Mouse (Mus musculus): ENCODE measurements around the gene U2af1. TPM values are rescaled to one million over a fixed set of nuclear protein-coding genes. Genes with fewer than 3 reads are reported as not detected.
"Not testable (repeated sequence)": the region's sequence is repeated elsewhere in the genome, so short reads cannot be mapped to it uniquely, and the experiment has no call there.

Gene U2af1
- polyA plus RNA-seq (2015; fragmentation: Nextera tagmentation; extraction: Ambion mirVana): 301 and 311 TPM in 2 replicates

GRCm38 (mm10) chr17:31658468-31659185, at the start of gene U2af1:
Gene U2af1 (minus strand): TSS chr17:31658892.
- peak; percentile 98 for ATAC-seq (ENCODE audit: insufficient read depth, low FRiP score, low read depth)

GRCm38 (mm10) chr17:31705271-31706020, 46.8 kb upstream of the U2af1 start:
- no peak for ATAC-seq (ENCODE audit: insufficient read depth, low FRiP score, low read depth)
- H3K9me3 ChIP-seq: no peaks in the 10 kb centered on the region
- H3K9ac ChIP-seq: no peak overlapping the region
- H3K4me1 ChIP-seq: no peaks in the 10 kb centered on the region
- H3K4me3 ChIP-seq (replicated peaks): no peak overlapping the region
- no peak overlapping the region for H3K4me2 ChIP-seq
- H3K27me3 ChIP-seq (replicated peaks): no peaks in the 10 kb centered on the region
- no peaks in the 10 kb centered on the region for H3K36me3 ChIP-seq
- no peak overlapping the region for H3K27ac ChIP-seq
- WGBS: 75% methylated on average over 20 of the region's 20 CpGs

More at GRCm38 (mm10) chr17:31658468-31659185, at the start of gene U2af1:
- peaks cover 11% of the 10 kb centered on the region for H3K4me1 ChIP-seq
- no peaks in the 10 kb centered on the region for H3K27me3 ChIP-seq (replicated peaks)
- WGBS: under 1% methylated on average over 73 of the region's 77 CpGs
- H3K4me2 ChIP-seq: peak within 1 kb of the TSS; percentile 76
- no peaks in the 10 kb centered on the region for H3K9me3 ChIP-seq
- H3K9ac ChIP-seq: peak within 1 kb of the TSS; percentile 89
- peak within 1 kb of the TSS; percentile 70 for H3K4me3 ChIP-seq (replicated peaks)
- H3K36me3 ChIP-seq: peaks cover 13% of the 10 kb centered on the region
- peak within 1 kb of the TSS; percentile 75 for H3K27ac ChIP-seq

- Histone ChIP-seq H3K27me3 (replicated peaks) (no peaks in the 10 kb centered on the region), H3K4me3 (replicated peaks) (no peak overlapping the region)
These were observed 44.7 kb upstream of the U2af1 start for GRCm38 (mm10) chr17:31703276-31703980.

GRCm38 (mm10) chr17:31698347-31698746, 39.7 kb upstream of the U2af1 start:
- no peak overlapping the region for H3K27ac ChIP-seq
- H3K36me3 ChIP-seq: no peaks in the 10 kb centered on the region
- H3K9ac ChIP-seq: no peak overlapping the region
- WGBS: 72% methylated on average over 11 of the region's 11 CpGs
- H3K9me3 ChIP-seq: no peaks in the 10 kb centered on the region
- H3K4me3 ChIP-seq (replicated peaks): no peak overlapping the region
- ATAC-seq (ENCODE audit: insufficient read depth, low FRiP score, low read depth): no peak
- no peak overlapping the region for H3K4me2 ChIP-seq
- no peaks in the 10 kb centered on the region for H3K27me3 ChIP-seq (replicated peaks)
- H3K4me1 ChIP-seq: peaks cover 8% of the 10 kb centered on the region

More at GRCm38 (mm10) chr17:31703276-31703980, 44.7 kb upstream of the U2af1 start:
- no peaks in the 10 kb centered on the region for H3K9me3 ChIP-seq
- H3K4me2 ChIP-seq: no peak overlapping the region
- H3K4me1 ChIP-seq: no peaks in the 10 kb centered on the region
- WGBS: 55% methylated on average over 6 of the region's 6 CpGs
- no peak for ATAC-seq (ENCODE audit: insufficient read depth, low FRiP score, low read depth)
- no peak overlapping the region for H3K9ac ChIP-seq
- H3K27ac ChIP-seq: no peak overlapping the region
- H3K36me3 ChIP-seq: no peaks in the 10 kb centered on the region

- ATAC-seq (ENCODE audit: insufficient read depth, low FRiP score, low read depth); H3K4me3 ChIP-seq (replicated peaks); H3K4me2 ChIP-seq; H3K9ac ChIP-seq; H3K27ac ChIP-seq; H3K27me3 ChIP-seq (replicated peaks); H3K36me3 ChIP-seq; H3K9me3 ChIP-seq: not testable (repeated sequence)
- WGBS: 82% methylated on average over 7 of the region's 7 CpGs
- peaks cover 12% of the 10 kb centered on the region for H3K4me1 ChIP-seq
These were observed 36.7 kb upstream of the U2af1 start for GRCm38 (mm10) chr17:31695356-31695755.

GRCm38 (mm10) chr17:31694949-31695348, 36.3 kb upstream of the U2af1 start:
- H3K27me3 ChIP-seq (replicated peaks): no peaks in the 10 kb centered on the region
- no peak overlapping the region for H3K4me3 ChIP-seq (replicated peaks)
- peaks cover 12% of the 10 kb centered on the region for H3K4me1 ChIP-seq
- no peaks in the 10 kb centered on the region for H3K9me3 ChIP-seq
- ATAC-seq (ENCODE audit: insufficient read depth, low FRiP score, low read depth): no peak
- H3K9ac ChIP-seq: no peak overlapping the region
- 86% methylated on average over 1 of the region's 1 CpGs for WGBS
- H3K36me3 ChIP-seq: no peaks in the 10 kb centered on the region
- no peak overlapping the region for H3K4me2 ChIP-seq
- no peak overlapping the region for H3K27ac ChIP-seq

- Histone ChIP-seq H3K4me1 (peaks cover 12% of the 10 kb centered on the region), H3K4me2 (no peak overlapping the region), H3K9ac (no peak overlapping the region), H3K4me3 (replicated peaks) (no peak overlapping the region), H3K27ac (no peak overlapping the region), H3K36me3 (no peaks in the 10 kb centered on the region), H3K9me3 (no peaks in the 10 kb centered on the region), H3K27me3 (replicated peaks) (no peaks in the 10 kb centered on the region)
- 72% methylated on average over 7 of the region's 7 CpGs for WGBS
- ATAC-seq (ENCODE audit: insufficient read depth, low FRiP score, low read depth): no peak
These were observed 35.3 kb upstream of the U2af1 start for GRCm38 (mm10) chr17:31694023-31694376.

GRCm38 (mm10) chr17:31693330-31694022, 34.8 kb upstream of the U2af1 start:
- no peaks in the 10 kb centered on the region for H3K9me3 ChIP-seq
- H3K27ac ChIP-seq: no peak overlapping the region
- H3K27me3 ChIP-seq (replicated peaks): no peaks in the 10 kb centered on the region
- H3K36me3 ChIP-seq: no peaks in the 10 kb centered on the region
- WGBS: 4% methylated on average over 20 of the region's 20 CpGs
- H3K4me2 ChIP-seq: peak overlapping the region; percentile 46
- 0 out of 2 replicates have a peak overlapping the region, but pooled peaks have one; percentile 8 for H3K4me3 ChIP-seq (replicated peaks)
- peak; percentile 61; the same call in 1 of the 2 replicates for ATAC-seq (ENCODE audit: insufficient read depth, low FRiP score, low read depth)
- no peak overlapping the region for H3K9ac ChIP-seq
- peaks cover 12% of the 10 kb centered on the region for H3K4me1 ChIP-seq

- Histone ChIP-seq H3K9ac (no peak overlapping the region), H3K4me2 (peak overlapping the region; percentile 46; the same call in 1 of the 2 replicates), H3K36me3 (no peaks in the 10 kb centered on the region), H3K4me3 (replicated peaks) (no peak overlapping the region), H3K27me3 (replicated peaks) (no peaks in the 10 kb centered on the region), H3K9me3 (no peaks in the 10 kb centered on the region), H3K4me1 (peaks cover 12% of the 10 kb centered on the region), H3K27ac (no peak overlapping the region)
- no peak for ATAC-seq (ENCODE audit: insufficient read depth, low FRiP score, low read depth)
- WGBS: 39% methylated on average over 5 of the region's 5 CpGs
These were observed 34.2 kb upstream of the U2af1 start for GRCm38 (mm10) chr17:31692918-31693317.

GRCm38 (mm10) chr17:31689606-31690005, 30.9 kb upstream of the U2af1 start:
- Histone ChIP-seq H3K36me3 (no peaks in the 10 kb centered on the region), H3K27ac (no peak overlapping the region), H3K4me2 (no peak overlapping the region), H3K9me3 (no peaks in the 10 kb centered on the region), H3K9ac (no peak overlapping the region), H3K4me1 (peaks cover 25% of the 10 kb centered on the region), H3K4me3 (replicated peaks) (no peak overlapping the region), H3K27me3 (replicated peaks) (no peaks in the 10 kb centered on the region)
- 68% methylated on average over 1 of the region's 1 CpGs for WGBS
- ATAC-seq (ENCODE audit: insufficient read depth, low FRiP score, low read depth): no peak

GRCm38 (mm10) chr17:31688112-31688511, 29.4 kb upstream of the U2af1 start:
- Histone ChIP-seq H3K9ac (no peak overlapping the region), H3K4me1 (peaks cover 15% of the 10 kb centered on the region), H3K27me3 (replicated peaks) (no peaks in the 10 kb centered on the region), H3K4me3 (replicated peaks) (no peak overlapping the region), H3K4me2 (no peak overlapping the region), H3K27ac (no peak overlapping the region), H3K36me3 (no peaks in the 10 kb centered on the region), H3K9me3 (no peaks in the 10 kb centered on the region)
- no peak for ATAC-seq (ENCODE audit: insufficient read depth, low FRiP score, low read depth)
- WGBS: 63% methylated on average over 9 of the region's 9 CpGs

All from stomach, embryonic 15.5 days (tissue).